11 mouse cellular contexts compared by ENCODE assay signal in the genomic region with DNA sequence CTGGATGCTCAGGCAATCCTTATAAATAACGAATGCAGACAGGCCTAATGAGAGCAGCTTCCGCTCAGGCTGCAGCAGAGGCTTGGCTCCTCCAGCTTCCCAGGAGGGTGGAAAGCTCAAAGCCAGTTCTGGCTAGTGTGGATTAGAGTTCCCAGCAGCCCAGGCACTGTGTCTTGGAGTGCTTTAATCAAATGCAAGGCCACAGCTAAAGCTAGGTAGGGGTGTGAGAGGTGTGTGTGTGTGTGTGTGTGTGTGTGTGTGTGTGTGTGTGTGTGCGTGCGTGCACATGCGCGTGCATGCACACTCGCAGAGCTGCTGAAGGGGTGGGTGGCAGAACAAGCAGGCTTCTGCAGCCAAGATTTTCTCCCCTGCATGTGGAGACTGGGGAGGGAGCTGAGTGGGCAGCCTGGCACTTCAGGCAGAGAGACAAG. TPM values are rescaled to one million over a fixed set of nuclear protein-coding genes. Genes with fewer than 3 reads are reported as not detected.
A peak's percentile ranks its signal among the peaks of the same experiment; 100 is the strongest.
DNase-seq lines count a peak whose midpoint lies in the region; ATAC-seq and TF ChIP-seq lines count a peak whose summit lies in the region.
"Had no signal": no experiment of that assay in that cellular context is flagged by ENCODE, and none has a peak within 500 bp of the region (broad histone marks: within the 10 kb centered on the region; RNA-seq: fewer than 3 reads in every experiment).

No protein-coding gene starts in this region.

- DNase-seq in heart, adult 11 months = peak; percentile 75
- no peak for DNase-seq in heart, adult 8-10 months (ENCODE audit: low spot score)
- DNase-seq in cerebellum, postnatal 10 days = peak; percentile 79 to 81
- DNase-seq in layer of hippocampus, adult 8-10 months (ENCODE audit: low spot score in 2 of 2) = peak; percentile 47 to 50
- peak; percentile 63 for DNase-seq in midbrain, postnatal 0 days (ENCODE audit: low spot score)
- no peak for DNase-seq in gastrocnemius, postnatal 4 days (ENCODE audit: low spot score in 2 of 2)
- no peak for DNase-seq in gastrocnemius, adult 18-20 months (ENCODE audit: low spot score)
- DNase-seq in kidney, adult 18-20 months = no peak

- H3K27ac ChIP-seq in midbrain, postnatal 0 days (ENCODE audit: low read depth, low read length) = peak overlapping the region; percentile 62
- H3K27ac ChIP-seq: kidney, postnatal 0 days; macrophage had no signal

- no peak overlapping the region for H3K4me3 ChIP-seq in midbrain, postnatal 0 days (ENCODE audit: low read depth, low read length)
- H3K4me3 ChIP-seq: heart, embryonic 12.5 days had no signal

- ATAC-seq in midbrain, postnatal 0 days (ENCODE audit: low FRiP score) = peak; percentile 87

- H3K9ac ChIP-seq in midbrain, postnatal 0 days (replicated peaks; ENCODE audit: low read length, poor library complexity, severe bottlenecking) = no peak overlapping the region; the same call in 1 of the 2 replicates
- H3K9ac ChIP-seq: heart, embryonic 12.5 days had no signal

- no peaks in the 10 kb centered on the region for H3K4me1 ChIP-seq in midbrain, postnatal 0 days (ENCODE audit: insufficient read depth, low read length)
- H3K4me1 ChIP-seq: heart, embryonic 12.5 days had no signal

- 50% methylated on average over 7 of the region's 7 CpGs for WGBS in midbrain, postnatal 0 days

- H3K27me3 ChIP-seq in midbrain, postnatal 0 days (ENCODE audit: insufficient read depth, low read length) = no peaks in the 10 kb centered on the region
- H3K27me3 ChIP-seq: heart, embryonic 12.5 days had no signal

- H3K36me3 ChIP-seq in midbrain, postnatal 0 days (ENCODE audit: insufficient read depth, low read length) = no peaks in the 10 kb centered on the region
- H3K36me3 ChIP-seq: heart, embryonic 12.5 days had no signal

- no peak for TF ChIP-seq CTCF in midbrain, postnatal 0 days (IDR thresholded peaks at IDR 0.05)

- no peaks in the 10 kb centered on the region for H3K9me3 ChIP-seq in midbrain, postnatal 0 days (ENCODE audit: low read length)

- no peak overlapping the region for H3K4me2 ChIP-seq in midbrain, postnatal 0 days (ENCODE audit: low read depth, low read length, poor library complexity, severe bottlenecking)
- H3K4me2 ChIP-seq: heart, embryonic 12.5 days had no signal

RNA-seq across cellular contexts. Expression of gene Lipc, which starts 11.4 kb away (rescaled TPM):
- under 1 TPM in 1 of 4 experiments, not detected in 3; 0.26 TPM for total RNA-seq in heart, adult 8-10 months (2022)
- total RNA-seq in layer of hippocampus, adult 8-10 months (2022) = under 1 TPM in 3 of 4 experiments, not detected in 1; 0.26 to 0.36 (median 0.27) TPM
- not detected in 2 replicates for total RNA-seq in midbrain, postnatal 0 days (2014; rRNA removed)
- 0.18 TPM in 1 of 2 replicates, not detected in the other for polyA plus RNA-seq in midbrain, postnatal 0 days (2015; fragmentation: Nextera tagmentation; extraction: Ambion mirVana)
- total RNA-seq in gastrocnemius, postnatal 4 days (2021) = 1 to 10 TPM in 1 of 2 experiments, under 1 TPM in 1; 0.15 to 1.2 TPM
- not detected for total RNA-seq in gastrocnemius, adult 18-20 months (2021)

Comparison
In these comparisons a context has a peak if more than half of its experiments do, and no peak if none do; other contexts are left out.
1. DNase-seq: peak in heart, adult 11 months (single experiment), cerebellum, postnatal 10 days (2 of 2), layer of hippocampus, adult 8-10 months (2 of 2) and midbrain, postnatal 0 days (single experiment); none in heart, adult 8-10 months (single experiment), gastrocnemius, postnatal 4 days (0 of 2), gastrocnemius, adult 18-20 months (single experiment) and kidney, adult 18-20 months (single experiment).